Mouse (Mus musculus) macrophage (primary cell): ENCODE measurements around the gene Lpp. TPM values are rescaled to one million over a fixed set of nuclear protein-coding genes. Genes with fewer than 3 reads are reported as not detected.

Experiments used
- H3K27ac ChIP-seq: fragments of 350-480 bp; formaldehyde crosslinking; 2 replicates; pipeline ENCODE4 v1.9.0; 2021
- H3K36me3 ChIP-seq: fragments of 350-480 bp; formaldehyde crosslinking; 2 replicates; pipeline ENCODE4 v1.9.0; 2021; ENCODE audit errors: inconsistent target
- H3K4me3 ChIP-seq: fragments of 350-480 bp; formaldehyde crosslinking; 2 replicates; pipeline ENCODE4 v1.9.0; 2021; ENCODE audit errors: inconsistent target
- H3K79me2 ChIP-seq: fragments of 350-480 bp; formaldehyde crosslinking; 2 replicates; pipeline ENCODE4 v1.9.0; 2021; ENCODE audit errors: inconsistent target
- WGBS: methylation state at CpG from one replicate; pipeline ENCODE4 v1.1.7; 2026; ENCODE audit warnings: inconsistent platforms; ENCODE audit not compliant: missing documents; 5-methylcytosine and 5-hydroxymethylcytosine counted together
- polyA plus RNA-seq: library from polyadenylated mRNA; stranded (reverse); fragments of 250-400 nt; gene quantifications from 3 replicates; pipeline ENCODE4 v1.2.4, GENCODE M21; 2018; ENCODE audit warnings: inconsistent platforms

Lpp gene
- polyA plus RNA-seq, 1 experiment from 2014 or later, result 15.6 TPM

GRCm38 (mm10) chr16:24498103-24498659 lies 104.9 kb downstream of the Lpp start:
- WGBS, result 94% methylated on average over 5 of the region's 5 CpGs
- H3K27ac ChIP-seq, result no peak overlapping the region
- no peak overlapping the region for H3K4me3 ChIP-seq
- no peaks in the 10 kb centered on the region for H3K36me3 ChIP-seq
- H3K79me2 ChIP-seq, result no peaks in the 10 kb centered on the region

- Histone ChIP-seq H3K36me3 (no peaks in the 10 kb centered on the region), H3K27ac (no peak overlapping the region), H3K4me3 (no peak overlapping the region), H3K79me2 (no peaks in the 10 kb centered on the region)
- WGBS, result 100% methylated on average over 6 of the region's 6 CpGs
Observed at GRCm38 (mm10) chr16:24501197-24501596, 107.9 kb downstream of the Lpp start.

GRCm38 (mm10) chr16:24501628-24502294 lies 108.5 kb downstream of the Lpp start:
- 95% methylated on average over 11 of the region's 11 CpGs for WGBS
- no peaks in the 10 kb centered on the region for H3K79me2 ChIP-seq
- no peak overlapping the region for H3K4me3 ChIP-seq
- no peak overlapping the region for H3K27ac ChIP-seq
- no peaks in the 10 kb centered on the region for H3K36me3 ChIP-seq

GRCm38 (mm10) chr16:24502295-24502823 lies 109.1 kb downstream of the Lpp start:
- H3K27ac ChIP-seq, result no peak overlapping the region
- H3K36me3 ChIP-seq, result no peaks in the 10 kb centered on the region
- 85% methylated on average over 3 of the region's 3 CpGs for whole genome bisulfite sequencing
- no peak overlapping the region for H3K4me3 ChIP-seq
- no peaks in the 10 kb centered on the region for H3K79me2 ChIP-seq

- 57% methylated on average over 7 of the region's 7 CpGs for WGBS
- H3K4me3 ChIP-seq, result no peak overlapping the region
- no peaks in the 10 kb centered on the region for H3K79me2 ChIP-seq
- no peaks in the 10 kb centered on the region for H3K36me3 ChIP-seq
- H3K27ac ChIP-seq, result no peak overlapping the region
Observed at GRCm38 (mm10) chr16:24504838-24505605, 111.7 kb downstream of the Lpp start.

- Histone ChIP-seq H3K4me3 (no peak overlapping the region), H3K27ac (no peak overlapping the region), H3K79me2 (no peaks in the 10 kb centered on the region), H3K36me3 (no peaks in the 10 kb centered on the region)
- 100% methylated on average over 2 of the region's 2 CpGs for WGBS
Observed at GRCm38 (mm10) chr16:24506237-24506636, 112.9 kb downstream of the Lpp start.

GRCm38 (mm10) chr16:24506740-24507139 lies 113.4 kb downstream of the Lpp start:
- no peaks in the 10 kb centered on the region for H3K36me3 ChIP-seq
- no peaks in the 10 kb centered on the region for H3K79me2 ChIP-seq
- no peak overlapping the region for H3K4me3 ChIP-seq
- 43% methylated on average over 4 of the region's 4 CpGs for WGBS
- no peak overlapping the region for H3K27ac ChIP-seq

GRCm38 (mm10) chr16:24507927-24508540 lies 114.7 kb downstream of the Lpp start:
- no peaks in the 10 kb centered on the region for H3K36me3 ChIP-seq
- 90% methylated on average over 5 of the region's 5 CpGs for WGBS
- no peak overlapping the region for H3K27ac ChIP-seq
- no peak overlapping the region for H3K4me3 ChIP-seq
- H3K79me2 ChIP-seq, result no peaks in the 10 kb centered on the region

- no peak overlapping the region for H3K27ac ChIP-seq
- WGBS, result 92% methylated on average over 5 of the region's 5 CpGs
- H3K36me3 ChIP-seq, result no peaks in the 10 kb centered on the region
- H3K79me2 ChIP-seq, result no peaks in the 10 kb centered on the region
- H3K4me3 ChIP-seq, result no peak overlapping the region
Observed at GRCm38 (mm10) chr16:24509100-24509812, 115.9 kb downstream of the Lpp start.

GRCm38 (mm10) chr16:24509813-24510166 lies 116.5 kb downstream of the Lpp start:
- 100% methylated on average over 1 of the region's 1 CpGs for whole genome bisulfite sequencing
- Histone ChIP-seq H3K27ac (no peak overlapping the region), H3K79me2 (no peaks in the 10 kb centered on the region), H3K36me3 (no peaks in the 10 kb centered on the region), H3K4me3 (no peak overlapping the region)

- no peaks in the 10 kb centered on the region for H3K36me3 ChIP-seq
- H3K27ac ChIP-seq, result no peak overlapping the region
- no peak overlapping the region for H3K4me3 ChIP-seq
- H3K79me2 ChIP-seq, result no peaks in the 10 kb centered on the region
- WGBS, result 85% methylated on average over 4 of the region's 4 CpGs
Observed at GRCm38 (mm10) chr16:24513228-24513627, 119.9 kb downstream of the Lpp start.

GRCm38 (mm10) chr16:24514802-24515727 lies 121.8 kb downstream of the Lpp start:
- H3K79me2 ChIP-seq, result no peaks in the 10 kb centered on the region
- H3K27ac ChIP-seq, result no peak overlapping the region
- no peaks in the 10 kb centered on the region for H3K36me3 ChIP-seq
- WGBS, result 98% methylated on average over 11 of the region's 11 CpGs
- no peak overlapping the region for H3K4me3 ChIP-seq

- Histone ChIP-seq H3K36me3 (no peaks in the 10 kb centered on the region), H3K27ac (no peak overlapping the region), H3K79me2 (no peaks in the 10 kb centered on the region), H3K4me3 (no peak overlapping the region)
- WGBS, result 80% methylated on average over 3 of the region's 3 CpGs
Observed at GRCm38 (mm10) chr16:24516993-24517392, 123.7 kb downstream of the Lpp start.
